Mouse (Mus musculus): ENCODE measurements around the gene Ctsd.
"Not testable (repeated sequence)": the region's sequence is repeated elsewhere in the genome, so short reads cannot be mapped to it uniquely, and the experiment has no call there.

Gene Ctsd

DNA sequence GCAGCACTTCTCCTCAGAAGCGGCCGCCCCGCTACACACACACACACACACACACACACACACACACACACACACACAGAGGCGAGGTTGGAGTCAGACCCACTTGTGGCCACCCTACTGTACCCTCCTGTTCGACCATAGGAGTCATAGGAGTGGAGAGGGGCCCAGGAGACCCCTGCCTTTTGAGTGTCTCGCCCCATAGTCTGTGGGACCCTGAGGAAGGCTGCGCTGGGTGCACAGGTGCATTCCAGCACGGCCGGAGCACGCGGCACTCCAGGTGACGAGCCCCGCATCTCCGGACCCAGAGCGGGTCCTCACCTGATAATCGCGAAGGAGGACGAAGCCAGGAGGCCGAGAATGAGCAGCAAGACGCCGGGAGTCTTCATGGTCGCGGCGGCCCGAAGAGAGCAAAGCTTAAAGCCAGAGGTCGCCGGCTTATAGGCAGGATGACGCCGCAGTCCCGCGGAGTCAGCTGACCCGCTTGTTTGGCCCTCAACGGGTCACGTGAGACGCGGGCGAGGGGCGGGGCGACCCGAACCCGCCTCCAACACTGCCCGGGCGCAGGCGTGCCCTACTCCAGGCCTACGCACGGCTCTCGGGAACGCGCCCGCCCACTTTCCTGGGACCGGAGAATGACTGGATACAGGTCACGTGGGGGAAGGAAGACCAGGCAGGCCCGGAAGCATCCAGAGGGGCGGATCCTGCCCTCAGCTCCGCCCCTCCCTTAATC lies at the start of gene Ctsd:
Ctsd (minus strand) TSS at position 620 of the 730 bp plus-strand sequence.
- DNase-seq: peak; percentile 97

DNA sequence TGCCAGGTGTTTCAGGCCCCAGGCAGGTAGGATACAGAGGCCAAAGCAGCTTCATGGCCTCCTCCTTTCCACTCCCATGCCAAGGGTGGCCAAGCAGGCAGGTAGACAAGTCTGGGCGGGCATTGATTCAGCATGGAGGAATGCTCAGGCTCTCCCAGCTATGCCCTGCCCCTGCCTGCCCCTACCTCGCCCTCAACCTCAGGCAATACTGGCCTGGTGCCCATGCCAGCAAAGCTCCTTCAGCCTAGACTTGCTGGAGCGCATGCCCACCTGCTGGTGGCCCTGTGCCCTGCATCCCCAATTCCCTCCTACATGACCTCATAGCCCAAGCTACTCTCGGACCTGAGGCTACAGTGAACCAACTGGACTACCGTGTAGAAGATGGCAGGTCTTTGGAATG lies 49.5 kb upstream of the Ctsd start:
- DNase-seq: no peak

DNA sequence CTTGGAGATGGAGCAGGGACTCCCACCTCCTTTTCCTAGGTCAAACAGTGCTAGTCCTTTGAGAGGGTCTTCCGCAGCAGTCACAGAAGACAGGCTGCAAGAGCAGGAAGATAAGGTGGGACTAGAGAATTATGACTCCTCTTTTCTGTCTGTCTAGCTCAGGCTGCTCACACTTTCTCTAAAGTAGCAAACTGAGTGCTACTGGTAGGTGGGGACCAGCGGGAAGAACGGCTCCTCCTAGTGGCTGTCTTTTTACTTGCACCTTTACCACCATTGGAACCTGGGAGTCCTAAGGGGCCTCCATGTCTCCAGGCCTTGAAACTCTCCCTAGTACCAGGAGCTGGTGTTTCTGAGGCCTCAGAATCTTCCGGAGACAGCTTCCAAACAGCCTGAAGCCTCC lies 47.7 kb upstream of the Ctsd start:
- peak; percentile 58 for DNase-seq

DNA sequence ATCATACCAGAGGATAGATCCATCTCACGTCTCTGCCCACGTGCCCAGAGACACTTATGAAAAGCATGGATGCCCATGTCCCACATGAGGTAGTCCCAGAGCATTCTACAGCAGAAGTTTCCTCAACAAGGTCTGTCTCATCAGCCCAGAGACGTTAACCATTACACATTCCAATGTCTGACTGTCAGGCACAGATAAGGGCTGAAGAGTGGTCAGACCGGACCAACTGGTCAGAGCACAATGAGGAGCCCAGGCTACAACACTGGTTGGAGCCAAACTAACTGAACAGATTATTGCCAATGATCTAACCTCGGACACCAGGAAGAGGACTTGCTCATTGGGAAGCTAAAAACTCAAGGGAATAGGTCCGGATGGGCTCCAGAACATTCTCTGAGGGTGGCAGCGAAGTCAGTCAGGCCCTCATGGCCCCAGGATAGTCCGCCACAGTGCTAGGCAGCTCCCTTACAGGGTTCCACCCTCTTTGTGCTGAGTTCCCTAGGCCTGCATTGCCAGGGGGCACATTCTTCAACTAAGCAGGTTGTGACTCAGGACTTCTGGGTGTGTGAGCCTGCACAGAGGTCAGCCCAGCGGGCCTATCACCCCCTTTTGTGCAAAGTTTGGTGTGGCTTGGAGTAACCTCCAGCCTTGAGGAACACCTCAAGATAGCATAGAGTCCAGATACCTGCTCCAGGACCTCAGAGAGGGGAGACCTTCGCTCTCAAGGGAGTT lies 46.5 kb upstream of the Ctsd start, which contains the start of gene Syt8:
Syt8 (plus strand) TSS at position 714 of the 729 bp plus-strand sequence.
- DNase-seq: no peak

DNA sequence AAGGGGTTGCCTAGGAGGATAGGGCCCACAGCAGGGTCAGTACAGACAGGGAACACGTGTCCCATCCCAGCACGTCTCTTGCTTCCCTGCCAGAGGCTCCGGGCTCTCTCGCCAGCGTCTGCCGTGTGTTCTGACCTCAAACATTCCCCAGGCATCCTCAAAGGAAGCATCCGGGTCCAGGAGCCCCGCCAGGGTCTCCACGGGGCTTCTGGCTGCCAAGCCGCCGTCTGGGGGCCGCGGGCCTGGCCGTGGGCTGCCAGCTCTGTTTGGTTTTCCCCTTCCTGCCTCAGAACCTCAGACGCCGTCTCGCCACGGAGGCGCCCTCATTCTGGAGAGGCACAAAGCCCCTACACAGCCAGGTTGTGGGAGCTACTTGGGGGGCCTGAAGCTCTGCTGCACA lies 45.8 kb upstream of the Ctsd start:
- DNase-seq: no peak

DNA sequence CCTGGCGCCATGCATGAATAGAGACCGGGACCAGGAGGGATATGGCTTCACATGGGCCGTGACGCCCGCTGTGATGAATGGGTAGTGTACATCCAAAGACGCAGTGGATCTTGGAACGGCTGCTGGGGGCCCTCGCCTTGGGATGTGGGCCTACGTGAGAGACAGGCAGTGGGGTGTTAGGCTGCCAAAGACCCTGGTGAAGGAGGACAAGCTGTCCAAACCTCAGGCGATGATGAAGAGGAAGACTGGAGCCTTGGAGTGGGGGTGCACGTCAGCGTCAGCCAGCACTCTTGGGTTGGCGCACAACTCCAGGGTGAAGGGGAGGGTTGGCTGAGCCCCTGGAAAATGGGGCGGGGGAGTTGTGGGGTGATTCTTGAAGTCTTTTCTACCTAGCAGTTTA lies 43.3 kb upstream of the Ctsd start:
- DNase-seq: no peak

DNA sequence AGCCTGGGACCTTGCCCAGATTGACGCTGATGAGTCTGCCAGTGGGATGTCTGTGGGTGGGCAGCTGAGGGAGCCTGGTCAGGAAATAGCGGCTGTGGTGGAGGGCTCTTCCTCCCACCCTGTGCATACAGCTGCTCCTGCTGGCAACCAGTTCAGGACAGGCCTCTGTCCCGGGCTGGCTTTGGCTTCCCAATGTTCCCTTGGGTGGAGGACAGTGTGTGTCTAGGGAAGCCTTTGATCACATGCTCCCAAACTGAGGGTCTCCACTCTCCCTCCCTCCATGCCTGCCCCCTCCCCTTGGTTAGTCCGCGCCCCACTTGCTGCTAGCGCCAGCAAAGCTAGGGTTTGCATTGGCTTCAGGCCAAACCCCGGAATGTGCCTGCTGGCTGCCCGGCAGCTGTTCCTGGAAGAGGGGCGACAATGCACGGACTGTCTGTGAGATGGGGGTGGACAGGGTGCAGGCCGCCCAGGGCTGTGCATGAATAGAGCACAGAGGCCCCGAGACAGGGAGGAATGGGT lies 42.4 kb upstream of the Ctsd start:
- peak; percentile 40 for DNase-seq

DNA sequence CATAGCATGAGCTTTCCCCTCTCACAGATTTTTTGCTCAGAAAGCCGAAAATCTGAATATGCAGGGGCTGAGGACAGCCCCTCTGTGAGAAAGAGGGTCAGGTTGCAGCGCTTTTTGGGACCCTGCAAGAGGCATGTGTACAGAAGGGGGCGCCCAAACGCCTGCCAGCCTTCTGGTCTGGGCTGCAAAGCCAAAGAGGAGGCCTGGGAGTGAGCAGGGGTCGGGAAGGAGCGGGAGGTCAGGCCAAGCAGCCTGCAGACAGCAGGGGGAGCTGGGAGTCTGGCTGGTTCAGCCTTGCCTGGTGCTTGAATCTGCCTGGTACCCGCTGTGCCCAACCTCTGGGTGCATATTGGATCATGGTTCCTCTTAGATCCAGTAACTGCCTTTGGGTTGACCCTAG lies 40.4 kb upstream of the Ctsd start:
- DNase-seq: no peak

DNA sequence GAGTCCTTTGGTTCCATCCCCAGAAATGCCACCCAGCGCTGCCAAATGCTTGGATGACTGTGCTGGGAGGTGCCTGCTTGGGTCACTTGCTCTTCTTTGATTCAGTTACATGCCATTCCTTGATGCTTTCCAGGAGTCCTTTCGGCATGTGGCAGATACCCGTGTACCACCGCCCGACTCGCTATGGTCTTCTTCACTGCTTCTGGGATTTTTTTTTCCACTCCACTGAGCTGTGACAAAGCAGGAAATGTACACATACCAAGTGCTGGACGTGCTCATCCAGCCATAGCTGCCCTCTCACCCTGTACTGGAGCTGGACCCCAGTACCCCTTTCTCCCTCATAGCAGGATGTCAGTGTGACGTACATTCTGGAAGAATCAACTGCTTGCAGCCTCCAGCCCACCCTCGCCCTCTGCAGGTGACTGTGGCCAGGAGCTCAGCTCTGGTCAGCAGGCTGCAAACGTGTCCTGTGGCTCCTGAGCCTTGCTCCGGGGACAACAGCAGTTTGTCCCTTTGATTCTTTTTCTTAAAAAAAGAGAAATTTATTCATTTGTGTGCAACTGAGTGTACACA lies 37.9 kb upstream of the Ctsd start:
- no peak for DNase-seq

DNA sequence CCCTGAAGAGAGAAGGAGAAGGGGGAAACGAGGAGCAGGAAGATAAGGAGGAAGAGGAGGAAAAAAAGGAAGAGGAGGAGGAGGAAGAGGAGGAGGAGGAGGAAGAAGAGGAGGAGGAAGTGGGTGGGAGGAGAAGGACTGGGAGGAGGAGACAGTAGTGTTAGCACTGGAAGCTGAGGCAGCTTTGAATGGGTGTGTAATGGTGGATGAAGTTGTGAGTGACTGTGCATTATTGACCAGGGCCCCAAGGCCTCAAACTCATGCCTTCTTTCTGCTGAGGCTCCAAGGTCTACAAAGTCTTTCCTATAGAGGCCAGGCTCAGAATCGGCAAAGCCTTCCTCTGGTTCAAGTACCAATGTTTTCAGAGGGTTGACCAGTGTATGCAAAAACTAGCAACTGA lies 34.0 kb upstream of the Ctsd start:
- DNase-seq: no peak

DNA sequence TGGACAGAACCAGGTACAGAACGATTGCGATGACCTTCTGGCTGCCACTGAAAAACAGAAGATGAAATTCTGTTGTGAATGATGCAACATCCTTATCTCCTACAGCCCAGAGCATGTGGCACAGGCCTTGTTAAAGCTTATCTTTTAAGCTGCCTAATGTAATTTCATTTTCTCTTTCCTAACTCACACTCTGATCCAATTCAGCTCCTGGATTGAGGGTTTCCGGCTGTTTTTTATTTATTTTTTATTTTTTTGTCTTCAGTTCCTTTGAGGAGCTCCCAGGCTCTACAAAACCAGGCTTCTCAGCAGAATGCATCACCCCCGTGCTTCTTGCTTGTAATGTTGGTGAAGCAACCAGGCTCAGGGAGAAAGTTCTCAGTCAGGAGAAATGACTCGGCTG lies 32.0 kb upstream of the Ctsd start:
- no peak for DNase-seq

DNA sequence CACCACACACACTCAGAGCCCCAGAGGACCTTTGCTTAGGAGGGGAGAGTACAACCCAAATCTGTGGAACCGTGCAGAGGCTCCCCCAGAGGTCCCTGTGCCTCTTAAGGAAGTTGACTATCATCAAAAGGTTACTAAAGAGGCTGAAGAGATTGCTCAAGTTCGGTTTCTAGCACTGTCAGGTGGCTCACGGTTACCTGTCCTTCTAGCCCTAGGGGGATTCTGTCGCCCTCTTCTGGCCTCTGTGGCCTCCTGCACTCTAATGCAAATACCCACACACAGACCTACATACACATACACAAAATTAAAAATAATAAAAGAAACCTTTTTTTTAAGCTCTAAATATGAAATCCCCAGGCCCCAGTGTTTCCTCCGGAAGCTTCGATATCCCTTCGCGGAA lies 30.8 kb upstream of the Ctsd start:
- DNase-seq: no peak

DNA sequence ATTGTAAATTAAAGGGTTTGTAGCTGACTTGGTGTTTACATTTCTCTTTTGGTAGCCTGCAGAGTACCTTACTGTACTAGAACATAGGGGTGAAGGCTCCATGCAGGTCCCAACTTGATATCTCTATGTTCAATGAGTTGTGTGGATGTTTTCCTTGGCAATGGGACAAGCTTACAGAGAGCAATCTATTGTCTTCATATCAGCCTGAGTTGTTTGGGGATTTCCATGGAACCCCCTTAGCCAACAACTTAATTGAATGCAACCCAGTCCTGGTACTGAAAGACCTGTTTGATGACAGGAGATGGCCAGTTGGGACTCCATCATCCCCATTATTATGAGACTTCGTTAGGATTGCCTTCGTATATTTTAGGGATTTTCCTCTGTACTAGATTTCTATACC lies 30.2 kb upstream of the Ctsd start:
- no peak for DNase-seq

DNA sequence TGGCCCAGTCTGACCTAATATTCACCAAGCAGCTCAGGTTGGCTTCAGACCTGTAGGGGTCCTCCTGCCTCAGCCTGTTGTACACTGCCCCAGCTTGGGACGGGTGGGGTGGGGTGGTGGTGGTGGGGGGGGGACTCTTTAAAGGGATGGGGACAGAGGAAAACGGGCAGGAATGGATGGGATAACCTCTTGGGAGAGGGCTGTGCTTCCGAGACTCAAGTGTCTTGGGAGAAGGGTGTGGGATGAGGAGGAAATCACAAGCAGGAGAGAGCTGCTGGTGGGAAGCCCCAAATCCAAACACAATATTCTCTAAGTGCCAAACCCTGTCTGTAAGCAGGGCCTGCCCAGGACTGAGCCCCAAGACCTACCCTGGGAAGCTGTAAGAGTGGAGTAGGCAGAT lies 28.4 kb upstream of the Ctsd start:
- DNase-seq: no peak

DNA sequence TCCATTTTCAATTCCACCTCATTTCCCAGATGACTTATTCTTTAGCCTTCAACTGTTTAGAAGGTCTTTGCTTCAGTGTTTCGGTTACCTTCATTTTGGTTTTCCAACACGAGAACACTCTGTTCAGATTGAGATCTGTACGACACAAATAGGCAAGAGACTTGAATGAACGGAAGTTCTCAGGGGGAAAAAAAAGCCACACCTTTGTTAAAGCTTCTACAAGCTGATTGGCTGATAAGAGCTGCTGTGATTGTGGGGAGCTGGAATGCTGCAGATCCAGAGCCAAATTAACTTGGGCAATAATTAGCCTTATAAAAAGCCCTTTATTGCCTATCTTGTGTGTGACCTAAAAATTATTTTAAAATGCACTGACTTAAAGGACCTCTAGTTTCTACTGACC lies 27.5 kb upstream of the Ctsd start:
- no peak for DNase-seq

DNA sequence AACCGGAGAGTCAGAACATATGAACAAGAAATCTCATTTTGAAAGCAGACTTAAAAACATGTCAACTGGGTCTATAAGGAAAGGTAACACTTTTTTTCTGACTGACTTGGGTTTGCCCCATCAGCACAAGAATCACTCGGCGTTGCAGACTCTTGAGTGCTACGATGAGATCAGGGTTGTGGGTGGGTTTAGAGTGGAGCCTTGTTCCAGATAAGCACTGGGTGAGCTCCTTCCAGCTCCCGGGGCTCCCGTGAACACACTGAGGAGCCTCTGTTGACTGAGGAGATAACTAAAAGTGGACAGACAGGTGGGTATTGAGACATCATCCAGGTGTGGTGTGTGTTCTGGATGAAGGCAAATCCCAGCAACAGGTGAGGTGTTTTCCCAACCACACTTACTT lies 25.4 kb upstream of the Ctsd start:
- no peak for DNase-seq

DNA sequence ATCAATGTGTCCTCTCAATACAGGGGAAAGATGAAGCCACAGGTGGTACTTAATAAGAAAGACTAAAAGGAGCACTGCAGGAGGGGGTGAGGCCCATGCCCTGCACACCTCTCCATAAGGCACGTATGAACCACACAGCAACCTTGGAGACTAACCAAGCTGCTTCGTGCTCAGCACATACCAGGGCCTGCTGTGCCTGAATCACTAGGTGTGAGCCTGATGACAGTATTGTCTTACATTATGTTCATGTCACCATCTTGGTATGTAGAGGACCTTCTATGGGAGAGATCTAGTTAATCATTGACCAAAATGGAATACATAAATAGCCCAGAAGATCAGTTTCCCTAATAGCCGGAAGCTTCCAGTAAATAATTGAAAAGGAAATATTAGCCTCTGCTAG lies 21.8 kb upstream of the Ctsd start:
- DNase-seq: no peak

DNA sequence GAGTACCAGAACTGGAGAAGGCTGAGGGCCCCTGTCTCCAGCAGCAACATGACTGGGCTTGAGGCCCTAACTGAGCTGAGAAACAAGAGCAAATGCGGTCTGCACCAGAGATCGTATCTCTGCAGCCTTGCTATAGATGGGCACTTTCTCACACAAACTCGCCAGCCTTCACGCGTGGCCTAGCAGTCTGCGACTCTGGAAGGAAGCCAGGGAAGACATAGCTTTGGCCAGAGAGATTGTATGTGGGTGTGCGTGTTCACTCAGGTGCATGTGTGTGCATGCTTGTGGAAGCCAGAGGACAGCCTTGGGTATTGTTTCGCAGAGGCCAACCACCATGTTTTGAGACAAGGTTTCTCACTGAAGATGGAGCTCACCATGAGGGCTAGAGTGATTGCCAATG lies 20.8 kb upstream of the Ctsd start:
- no peak for DNase-seq

DNA sequence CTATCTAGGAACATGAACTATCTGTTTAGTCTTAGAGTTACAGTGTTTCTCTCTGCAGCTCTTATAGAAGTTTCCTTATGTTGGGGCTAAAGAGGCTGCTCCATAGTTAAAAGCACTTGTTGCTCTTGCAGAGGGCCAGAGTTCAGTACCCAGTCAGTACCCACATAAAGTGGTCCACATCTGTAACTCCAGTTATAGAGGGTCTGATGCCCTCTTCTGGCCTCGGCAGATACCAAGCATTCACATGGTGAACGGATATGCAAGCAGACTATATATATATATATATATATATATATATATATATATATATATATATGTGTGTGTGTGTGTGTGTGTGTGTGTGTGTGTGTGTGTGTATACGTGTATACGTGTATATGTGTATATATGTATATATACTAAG lies 20.1 kb upstream of the Ctsd start:
- DNase-seq: no peak

DNA sequence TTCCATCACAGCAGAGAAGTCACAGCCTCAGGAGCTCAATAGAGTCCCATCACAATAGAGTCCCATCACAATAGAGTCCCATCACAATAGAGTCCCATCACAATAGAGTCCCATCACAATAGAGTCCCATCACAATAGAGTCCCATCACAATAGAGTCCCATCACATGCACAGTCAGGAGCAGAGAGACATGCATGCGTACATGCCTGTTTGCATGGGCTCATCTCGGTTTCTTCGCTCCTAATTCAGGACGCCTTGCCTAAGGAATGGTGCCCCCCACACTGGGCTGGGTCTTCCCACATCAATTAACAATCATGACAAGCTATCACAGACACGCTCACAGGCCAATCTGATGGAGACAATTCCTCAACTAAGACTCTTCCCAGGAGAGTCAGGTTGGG lies 17.3 kb upstream of the Ctsd start:
- DNase-seq: not testable (repeated sequence)

DNA sequence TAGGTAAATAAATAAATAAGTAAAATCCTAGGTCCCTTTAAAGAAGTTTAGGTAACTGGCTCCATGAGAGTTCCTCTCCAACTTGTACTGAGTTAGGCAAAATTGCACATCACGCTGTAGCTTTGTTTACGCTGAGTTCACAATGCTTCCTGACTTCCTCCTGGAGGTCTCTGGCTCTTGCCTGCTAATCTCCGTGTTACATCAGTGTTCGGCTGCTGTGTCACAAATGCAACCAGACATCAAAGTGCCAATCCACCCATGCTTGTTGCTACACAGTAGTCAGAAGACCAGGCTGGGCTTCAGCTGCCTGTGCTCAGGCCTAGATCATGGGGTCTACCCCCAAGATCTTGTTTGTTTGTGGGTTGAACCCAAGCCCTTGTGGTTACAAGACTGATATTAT lies 15.8 kb upstream of the Ctsd start:
- DNase-seq: no peak

DNA sequence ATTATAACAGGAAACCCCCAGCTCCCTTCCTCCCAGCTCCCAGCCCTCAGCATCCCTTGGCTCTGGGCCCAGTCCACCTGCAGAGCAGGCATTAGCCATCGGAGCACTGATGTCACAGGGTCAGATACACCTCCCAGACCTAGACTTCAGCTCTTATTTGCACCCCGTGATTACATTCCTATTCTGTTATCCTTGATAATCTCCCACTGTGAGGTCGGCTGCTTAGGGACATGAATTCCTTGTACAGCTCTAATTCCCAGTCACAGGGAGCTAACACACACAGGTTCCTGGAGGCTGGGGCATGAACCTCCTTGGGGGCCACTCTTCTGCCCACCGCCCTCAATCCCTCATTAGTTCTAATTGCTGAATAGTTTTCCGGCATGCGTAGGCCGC lies 12.9 kb upstream of the Ctsd start:
- DNase-seq: no peak

DNA sequence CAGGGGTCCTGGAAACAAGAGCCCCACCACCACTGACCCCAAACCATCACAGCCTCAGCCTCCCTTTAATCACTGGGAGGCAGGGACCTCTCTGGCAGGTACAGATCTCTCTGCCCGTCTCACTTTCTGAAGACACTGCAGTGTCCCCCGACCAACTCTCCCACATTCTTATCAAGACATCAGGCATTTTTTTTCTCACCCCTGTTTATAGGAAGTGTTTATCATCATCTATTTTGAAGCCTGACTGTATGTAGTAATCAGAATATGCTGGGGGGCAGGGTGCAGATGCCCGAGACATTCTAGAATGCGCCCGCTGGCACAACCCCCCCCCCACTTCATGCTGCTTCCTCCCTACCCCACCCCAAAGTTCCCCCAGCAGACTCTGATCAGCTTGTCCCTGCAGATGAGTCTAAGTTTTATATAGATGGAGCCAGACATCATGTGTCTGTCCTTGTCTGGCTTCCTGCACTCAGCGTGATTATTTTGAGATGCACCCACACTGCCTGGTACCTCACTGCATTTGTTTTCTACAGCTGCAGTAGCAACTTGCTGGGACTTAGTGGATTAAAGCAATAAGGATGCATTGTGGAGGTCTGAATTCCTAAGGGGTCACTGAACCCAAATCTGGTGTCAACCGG lies 12.4 kb upstream of the Ctsd start:
- DNase-seq: no peak

DNA sequence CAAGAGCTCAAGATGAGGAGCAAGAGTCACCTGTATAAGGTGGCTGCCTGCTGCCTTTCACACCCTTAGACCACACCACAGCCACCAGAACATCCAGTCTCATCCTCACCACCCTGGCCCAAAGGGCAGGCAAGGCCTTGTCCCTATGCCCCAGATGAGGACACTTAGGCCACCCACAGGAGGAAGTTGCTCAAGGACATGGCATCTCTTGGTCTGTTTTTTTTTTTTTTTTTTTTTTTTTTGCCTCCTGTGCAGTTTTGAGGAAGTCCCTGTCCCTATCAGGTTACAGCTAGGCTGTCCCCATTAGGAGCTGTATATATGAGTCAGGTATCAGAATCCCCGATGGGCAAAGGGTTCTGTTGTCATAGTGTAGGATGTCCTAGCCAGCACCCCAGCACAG lies 11.4 kb upstream of the Ctsd start:
- DNase-seq: no peak
